Mouse (Mus musculus) MEL (cell line): Measurements from ENCODE around the gene Sh3rf1.

Source experiments
- CHD2 ChIP-seq: IDR thresholded peaks from 2 replicates; pipeline ENCODE4 v1.6.1; 2011; ENCODE audit warnings: low read length, improper control_type of control experiment
- CTCF ChIP-seq, 3 experiments: IDR thresholded peaks in 2 of 3; conservative IDR thresholded peaks in 1 of 3; 2 replicates each; pipeline ENCODE4 v1.5.1; 2011 to 2012; ENCODE audit warnings: low read length in 3 of 3, low read depth in 2 of 3, mild to moderate bottlenecking in 2 of 3, improper control_type of control experiment in 1 of 3, inconsistent platforms in 1 of 3, mixed read lengths in 1 of 3, moderate library complexity in 1 of 3; ENCODE audit not compliant: control insufficient read depth in 1 of 3, insufficient read depth in 1 of 3, poor library complexity in 1 of 3, severe bottlenecking in 1 of 3
- MAZ ChIP-seq: IDR thresholded peaks from 2 replicates; pipeline ENCODE4 v1.6.1; 2012; ENCODE audit warnings: low read depth, mild to moderate bottlenecking, inconsistent platforms, low read length, improper control_type of control experiment
- POLR2A ChIP-seq, 2 experiments: IDR thresholded peaks; 2 replicates each; pipeline ENCODE4 v1.6.1; 2011 to 2012; ENCODE audit warnings: low read length in 2 of 2, mild to moderate bottlenecking in 2 of 2, control low read depth in 1 of 2, improper control_type of control experiment in 1 of 2, low read depth in 1 of 2, moderate library complexity in 1 of 2; ENCODE audit not compliant: control insufficient read depth in 1 of 2, insufficient read depth in 1 of 2, poor library complexity in 1 of 2
- USF2 ChIP-seq, 2 experiments: IDR thresholded peaks; 2 replicates each; pipeline ENCODE4 v1.6.1; 2011 to 2012; ENCODE audit warnings: improper control_type of control experiment in 2 of 2, low read length in 2 of 2, borderline replicate concordance in 1 of 2, inconsistent platforms in 1 of 2, low read depth in 1 of 2, mild to moderate bottlenecking in 1 of 2; ENCODE audit not compliant: insufficient read depth in 1 of 2
- ZNF384 ChIP-seq: IDR thresholded peaks from 2 replicates; pipeline ENCODE4 v1.6.1; 2012; ENCODE audit warnings: low read depth, mild to moderate bottlenecking, inconsistent platforms, low read length, improper control_type of control experiment

- TF ChIP-seq ZNF384: no peak
- TF ChIP-seq CTCF (IDR thresholded peaks at IDR 0.05 in 2 of 3, conservative IDR thresholded peaks at IDR 0.05 in 1 of 3; ENCODE audit: control insufficient read depth in 1 of 3, insufficient read depth in 1 of 3, low read depth in 2 of 3, low read length in 3 of 3, poor library complexity in 1 of 3, severe bottlenecking in 1 of 3): no peak
- TF ChIP-seq POLR2A (IDR thresholded peaks at IDR 0.05; ENCODE audit: control insufficient read depth in 1 of 2, insufficient read depth in 1 of 2, low read depth in 1 of 2, low read length in 2 of 2, poor library complexity in 1 of 2): no peak
- no peak for TF ChIP-seq CHD2
- TF ChIP-seq MAZ: no peak
- no peak for TF ChIP-seq USF2 (IDR thresholded peaks at IDR 0.05; ENCODE audit: borderline replicate concordance in 1 of 2, insufficient read depth in 1 of 2, low read depth in 1 of 2, low read length in 2 of 2)
These were observed 98.1 kb downstream of the Sh3rf1 start for GRCm38 (mm10) chr8:61321780-61322179.
